Mouse (Mus musculus) lung, postnatal 0 days (tissue): Measurements from ENCODE around the gene Gtf2ird1.

Experiments used
- CTCF ChIP-seq: IDR thresholded peaks from 2 replicates; pipeline ENCODE4 v1.5.1; 2016; ENCODE audit warnings: antibody characterized with exemption, mild to moderate bottlenecking
- EP300 ChIP-seq: IDR thresholded peaks from 2 replicates; pipeline ENCODE4 v1.6.1; 2016; ENCODE audit warnings: antibody characterized with exemption, mild to moderate bottlenecking, control low read depth

DNA sequence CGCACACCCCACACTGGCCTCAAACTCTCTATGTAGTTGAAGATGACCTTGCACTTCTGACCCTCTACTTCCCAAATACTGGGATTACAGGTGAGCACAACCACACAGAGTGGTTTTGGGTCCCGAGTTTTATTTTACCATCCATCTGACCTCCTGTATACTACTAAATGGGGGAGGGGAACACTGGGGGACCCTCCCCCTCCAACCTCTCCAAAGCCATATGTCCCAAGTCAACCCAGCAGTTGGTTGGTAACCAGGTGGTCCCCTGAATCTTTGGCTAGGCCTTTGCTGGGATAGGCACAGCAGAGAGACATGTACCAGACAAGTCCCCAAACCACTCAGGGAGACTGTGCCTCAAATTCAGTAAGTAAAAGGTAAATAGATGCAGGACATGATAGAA, 855 bp upstream of the Gtf2ird1 start:
- no peak for TF ChIP-seq CTCF
- TF ChIP-seq EP300, result no peak
